Comparison of ENCODE assay signal across 11 mouse cellular contexts in genomic region chr11:34171221-34171620, GRCm38 (mm10). TPM values are rescaled to one million over a fixed set of nuclear protein-coding genes. Genes with fewer than 3 reads are reported as not detected.
"Had no signal": no experiment of that assay in that cellular context is flagged by ENCODE, and none has a peak within 500 bp of the region (broad histone marks: within the 10 kb centered on the region; RNA-seq: fewer than 3 reads in every experiment).

No protein-coding gene starts in this region.

- DNase-seq: liver, postnatal 0 days; lung, adult 2 months; lung, postnatal 14 days; lung, postnatal 36 days; right cerebral cortex, postnatal 14 days; thymus, adult 2 months; thymus, postnatal 25 days; thymus, postnatal 4 days had no signal

RNA-seq across cellular contexts. Expression of gene Foxi1, which starts 36.7 kb away (rescaled TPM):
- total RNA-seq: megakaryocyte progenitor cell, adult 5-6 weeks; monocyte, adult 5-6 weeks; neutrophil, adult 5-6 weeks had no signal
